21 mouse cellular contexts compared by ENCODE assay signal in the genomic region with DNA sequence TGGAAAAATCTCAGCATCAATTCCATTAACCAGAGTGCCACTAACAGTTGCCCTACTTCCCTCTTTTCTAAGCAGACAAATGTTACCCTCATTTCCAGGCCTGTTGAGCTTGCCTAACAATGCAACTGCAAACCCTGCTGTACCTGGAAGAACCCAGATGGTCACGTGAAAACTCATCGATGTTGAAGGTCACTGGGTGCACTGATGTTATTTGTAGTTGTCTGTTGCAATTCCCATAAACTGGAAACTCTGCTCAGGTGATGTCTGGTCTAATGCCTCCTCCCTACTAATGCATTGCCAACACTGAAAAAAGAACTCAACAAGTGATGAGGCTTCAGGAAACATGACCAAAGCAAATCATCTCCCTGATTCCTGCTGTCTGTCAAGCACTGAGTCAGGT. TPM values are rescaled to one million over a fixed set of nuclear protein-coding genes. Genes with fewer than 3 reads are reported as not detected.
DNase-seq lines count a peak whose midpoint lies in the region; ATAC-seq and TF ChIP-seq lines count a peak whose summit lies in the region.
"Had no signal": no experiment of that assay in that cellular context is flagged by ENCODE, and none has a peak within 500 bp of the region (broad histone marks: within the 10 kb centered on the region; RNA-seq: fewer than 3 reads in every experiment).

No protein-coding gene starts in this region.

- no peak overlapping the region for H3K9ac ChIP-seq in hindbrain, embryonic 15.5 days
- H3K9ac ChIP-seq in midbrain, embryonic 14.5 days (replicated peaks; ENCODE audit: low read length): no peak overlapping the region
- no peak overlapping the region for H3K9ac ChIP-seq in midbrain, embryonic 11.5 days (ENCODE audit: low read length)
- no peak overlapping the region for H3K9ac ChIP-seq in hindbrain, embryonic 16.5 days (ENCODE audit: low read depth, low read length)
- H3K9ac ChIP-seq in liver, postnatal 0 days (replicated peaks): no peak overlapping the region
- H3K9ac ChIP-seq: embryonic facial prominence, embryonic 12.5 days; heart, embryonic 12.5 days; lung, embryonic 14.5 days; midbrain, embryonic 12.5 days had no signal

- no peaks in the 10 kb centered on the region for H3K9me3 ChIP-seq in hindbrain, embryonic 15.5 days
- H3K9me3 ChIP-seq in hindbrain, embryonic 10.5 days: no peaks in the 10 kb centered on the region
- H3K9me3 ChIP-seq in midbrain, embryonic 14.5 days (ENCODE audit: control insufficient read depth, low read length): no peaks in the 10 kb centered on the region
- no peaks in the 10 kb centered on the region for H3K9me3 ChIP-seq in midbrain, embryonic 11.5 days (ENCODE audit: control insufficient read depth, low read length)
- H3K9me3 ChIP-seq in hindbrain, embryonic 16.5 days (ENCODE audit: control insufficient read depth, low read length): no peaks in the 10 kb centered on the region
- H3K9me3 ChIP-seq in liver, postnatal 0 days (ENCODE audit: low read length): no peaks in the 10 kb centered on the region
- H3K9me3 ChIP-seq: embryonic facial prominence, embryonic 12.5 days; heart, embryonic 12.5 days; midbrain, embryonic 12.5 days had no signal

- no peak overlapping the region for H3K4me3 ChIP-seq in hindbrain, embryonic 15.5 days
- no peak overlapping the region for H3K4me3 ChIP-seq in hindbrain, embryonic 10.5 days
- H3K4me3 ChIP-seq in midbrain, embryonic 14.5 days (replicated peaks; ENCODE audit: low read depth, low read length): no peak overlapping the region
- H3K4me3 ChIP-seq in midbrain, embryonic 11.5 days (ENCODE audit: low read depth, low read length): no peak overlapping the region
- H3K4me3 ChIP-seq in hindbrain, embryonic 16.5 days (ENCODE audit: low read length): no peak overlapping the region
- H3K4me3 ChIP-seq in liver, postnatal 0 days (ENCODE audit: low read depth, low read length): no peak overlapping the region
- H3K4me3 ChIP-seq: embryonic facial prominence, embryonic 12.5 days; erythroblast, embryonic 14.5 days; gastrocnemius, adult 2 months; heart, embryonic 12.5 days; midbrain, embryonic 12.5 days had no signal

- no peak for ATAC-seq in hindbrain, embryonic 15.5 days (ENCODE audit: low FRiP score, low read depth)
- 0 out of 2 replicates have a peak, but pooled peaks have one; percentile 14 for ATAC-seq in midbrain, embryonic 14.5 days (ENCODE audit: low FRiP score, low TSS enrichment)
- no peak for ATAC-seq in midbrain, embryonic 11.5 days (ENCODE audit: low FRiP score)
- ATAC-seq in hindbrain, embryonic 16.5 days: no peak
- ATAC-seq in liver, postnatal 0 days: peak; percentile 94
- ATAC-seq: inflammation-experienced regulatory T-cells, adult 6 months; Patski had no signal

- WGBS in hindbrain, embryonic 15.5 days: 75% methylated on average over 2 of the region's 2 CpGs
- 90% methylated on average over 2 of the region's 2 CpGs for WGBS in hindbrain, embryonic 10.5 days
- WGBS in midbrain, embryonic 14.5 days: 89% methylated on average over 2 of the region's 2 CpGs
- 93% methylated on average over 2 of the region's 2 CpGs for WGBS in midbrain, embryonic 11.5 days
- 65% methylated on average over 2 of the region's 2 CpGs for WGBS in hindbrain, embryonic 16.5 days
- WGBS in liver, postnatal 0 days (ENCODE audit: insufficient replicate concordance): 63% methylated on average over 2 of the region's 2 CpGs

- H3K27me3 ChIP-seq in hindbrain, embryonic 15.5 days: no peaks in the 10 kb centered on the region
- no peaks in the 10 kb centered on the region for H3K27me3 ChIP-seq in hindbrain, embryonic 10.5 days (ENCODE audit: insufficient read depth, poor library complexity, severe bottlenecking)
- H3K27me3 ChIP-seq in midbrain, embryonic 14.5 days (ENCODE audit: control insufficient read depth, insufficient read depth, low read length): no peaks in the 10 kb centered on the region
- no peaks in the 10 kb centered on the region for H3K27me3 ChIP-seq in midbrain, embryonic 11.5 days (ENCODE audit: control insufficient read depth, insufficient read depth, low read length)
- H3K27me3 ChIP-seq in hindbrain, embryonic 16.5 days (replicated peaks; ENCODE audit: control insufficient read depth, insufficient read depth, low read length): no peaks in the 10 kb centered on the region
- no peaks in the 10 kb centered on the region for H3K27me3 ChIP-seq in liver, postnatal 0 days (ENCODE audit: insufficient read depth, low read length)
- H3K27me3 ChIP-seq: embryonic facial prominence, embryonic 12.5 days; heart, embryonic 12.5 days; midbrain, embryonic 12.5 days; Patski had no signal

- H3K4me1 ChIP-seq in hindbrain, embryonic 15.5 days (replicated peaks): peaks cover 7% of the 10 kb centered on the region; the same call in 1 of the 2 replicates
- no peaks in the 10 kb centered on the region for H3K4me1 ChIP-seq in hindbrain, embryonic 10.5 days (replicated peaks)
- H3K4me1 ChIP-seq in midbrain, embryonic 14.5 days (ENCODE audit: control insufficient read depth, insufficient read depth, low read length): no peaks in the 10 kb centered on the region
- H3K4me1 ChIP-seq in midbrain, embryonic 11.5 days (ENCODE audit: control insufficient read depth, insufficient read depth, low read length): no peaks in the 10 kb centered on the region
- H3K4me1 ChIP-seq in hindbrain, embryonic 16.5 days (ENCODE audit: control insufficient read depth, insufficient read depth, low read depth, low read length): no peaks in the 10 kb centered on the region
- peaks cover 7% of the 10 kb centered on the region for H3K4me1 ChIP-seq in liver, postnatal 0 days (ENCODE audit: insufficient read depth)
- H3K4me1 ChIP-seq: embryonic facial prominence, embryonic 12.5 days; heart, embryonic 12.5 days; midbrain, embryonic 12.5 days had no signal

- no peak for TF ChIP-seq CTCF in liver, postnatal 0 days (IDR thresholded peaks at IDR 0.05; ENCODE audit: low read depth)

- H3K27ac ChIP-seq in hindbrain, embryonic 15.5 days (replicated peaks): peak overlapping the region; percentile 59
- no peak overlapping the region for H3K27ac ChIP-seq in hindbrain, embryonic 10.5 days
- no peak overlapping the region for H3K27ac ChIP-seq in midbrain, embryonic 14.5 days (replicated peaks; ENCODE audit: low read depth, low read length)
- no peak overlapping the region for H3K27ac ChIP-seq in midbrain, embryonic 11.5 days (ENCODE audit: low read depth, low read length)
- H3K27ac ChIP-seq in hindbrain, embryonic 16.5 days (ENCODE audit: low read depth, low read length): peak overlapping the region; percentile 10; the same call in 1 of the 2 replicates
- peak overlapping the region; percentile 79 for H3K27ac ChIP-seq in liver, postnatal 0 days (ENCODE audit: low read depth)
- H3K27ac ChIP-seq: embryonic facial prominence, embryonic 12.5 days; gastrocnemius, adult 2 months; midbrain, embryonic 12.5 days had no signal

- DNase-seq in hindbrain, embryonic 10.5 days (ENCODE audit: low spot score): no peak
- DNase-seq in midbrain, embryonic 14.5 days: no peak
- no peak for DNase-seq in midbrain, embryonic 11.5 days (ENCODE audit: low spot score, missing footprints)
- peak; percentile 50 for DNase-seq in liver, postnatal 0 days
- DNase-seq in thymus, postnatal 36 days: no peak
- DNase-seq: adrenal gland, postnatal 10 days; gastrocnemius, adult 2 months; heart, postnatal 14 days; kidney, adult 2 months; kidney, postnatal 10 days; lung, embryonic 14.5 days; lung, postnatal 4 days; thymus, postnatal 14 days had no signal

- TF ChIP-seq EP300 in liver, postnatal 0 days (IDR thresholded peaks at IDR 0.05; ENCODE audit: low read depth): peak; percentile 79

- H3K4me2 ChIP-seq in hindbrain, embryonic 15.5 days: no peak overlapping the region
- no peak overlapping the region for H3K4me2 ChIP-seq in midbrain, embryonic 14.5 days (ENCODE audit: low read length)
- H3K4me2 ChIP-seq in midbrain, embryonic 11.5 days: no peak overlapping the region
- H3K4me2 ChIP-seq in hindbrain, embryonic 16.5 days (ENCODE audit: low read length): no peak overlapping the region
- H3K4me2 ChIP-seq in liver, postnatal 0 days (ENCODE audit: low read depth, low read length): no peak overlapping the region
- H3K4me2 ChIP-seq: embryonic facial prominence, embryonic 12.5 days; heart, embryonic 12.5 days; lung, embryonic 14.5 days; midbrain, embryonic 12.5 days had no signal

- no peaks in the 10 kb centered on the region for H3K36me3 ChIP-seq in hindbrain, embryonic 15.5 days
- no peaks in the 10 kb centered on the region for H3K36me3 ChIP-seq in hindbrain, embryonic 10.5 days
- no peaks in the 10 kb centered on the region for H3K36me3 ChIP-seq in midbrain, embryonic 14.5 days (ENCODE audit: control insufficient read depth, insufficient read depth, low read length)
- H3K36me3 ChIP-seq in midbrain, embryonic 11.5 days (ENCODE audit: control insufficient read depth, insufficient read depth, low read length): no peaks in the 10 kb centered on the region
- H3K36me3 ChIP-seq in hindbrain, embryonic 16.5 days (ENCODE audit: control insufficient read depth, insufficient read depth, low read length): no peaks in the 10 kb centered on the region
- no peaks in the 10 kb centered on the region for H3K36me3 ChIP-seq in liver, postnatal 0 days (replicated peaks; ENCODE audit: insufficient read depth, low read length)
- H3K36me3 ChIP-seq: embryonic facial prominence, embryonic 12.5 days; heart, embryonic 12.5 days; midbrain, embryonic 12.5 days had no signal

RNA-seq across cellular contexts. Expression of a gene that starts 39.6 kb away (rescaled TPM):
- polyA plus RNA-seq in hindbrain, embryonic 15.5 days (2015; fragmentation: Nextera tagmentation; extraction: Ambion mirVana): 5.9 and 6.0 TPM in 2 replicates
- polyA plus RNA-seq in hindbrain, embryonic 10.5 days (2016; fragmentation: Nextera tagmentation; extraction: Ambion mirVana): 5.1 and 6.7 TPM in 2 replicates
- polyA plus RNA-seq in midbrain, embryonic 14.5 days (2014; fragmentation: Nextera tagmentation; extraction: Ambion mirVana): 4.4 and 9.4 TPM in 2 replicates
- polyA plus RNA-seq in midbrain, embryonic 11.5 days (2014; fragmentation: Nextera tagmentation; extraction: Ambion mirVana): 8.5 and 11.5 TPM in 2 replicates
- polyA plus RNA-seq in hindbrain, embryonic 16.5 days (2015; fragmentation: Nextera tagmentation; extraction: Ambion mirVana): 7.2 and 7.6 TPM in 2 replicates
- polyA plus RNA-seq in liver, postnatal 0 days (2015; fragmentation: Nextera tagmentation; extraction: Ambion mirVana): 0.50 and 0.70 TPM in 2 replicates
- polyA plus RNA-seq: kidney, adult 2 months had no signal

Comparison
In these comparisons a context has a peak if more than half of its experiments do, and no peak if none do; other contexts are left out.
1. ATAC-seq: peak in midbrain, embryonic 14.5 days (single experiment) and liver, postnatal 0 days (single experiment); none in hindbrain, embryonic 15.5 days (single experiment), midbrain, embryonic 11.5 days (single experiment) and hindbrain, embryonic 16.5 days (single experiment).
2. H3K27ac ChIP-seq: peak in hindbrain, embryonic 15.5 days (single experiment), hindbrain, embryonic 16.5 days (single experiment) and liver, postnatal 0 days (single experiment); none in hindbrain, embryonic 10.5 days (single experiment), midbrain, embryonic 14.5 days (single experiment) and midbrain, embryonic 11.5 days (single experiment).